Mouse (Mus musculus) forebrain, embryonic 16.5 days (tissue): ENCODE measurements around the gene Pcca. TPM values are rescaled to one million over a fixed set of nuclear protein-coding genes. Genes with fewer than 3 reads are reported as not detected.

Source experiments
- ATAC-seq: fragments of 200-750 bp; cut with Nextera tagmentation; 2 replicates; pipeline ENCODE4 v1.8.0; 2017; ENCODE audit warnings: mild to moderate bottlenecking, moderate library complexity
- H3K27ac ChIP-seq: fragments of 300-500 bp; sonication (generic); 2 replicates; pipeline ENCODE4 v1.5.1; 2014; ENCODE audit warnings: low read length, control low read depth
- H3K27me3 ChIP-seq: fragments of 300-500 bp; sonication (generic); replicated peaks from 2 replicates; pipeline ENCODE4 v1.6.1; 2014; ENCODE audit warnings: low read length; ENCODE audit not compliant: control insufficient read depth, insufficient read depth
- H3K36me3 ChIP-seq: fragments of 300-500 bp; sonication (generic); 2 replicates; pipeline ENCODE4 v1.6.1; 2014; ENCODE audit not compliant: control insufficient read depth, insufficient read depth
- H3K4me1 ChIP-seq: fragments of 300-500 bp; sonication (generic); replicated peaks from 2 replicates; pipeline ENCODE4 v1.6.1; 2014; ENCODE audit warnings: low read length; ENCODE audit not compliant: control insufficient read depth, insufficient read depth
- H3K4me2 ChIP-seq: fragments of 300-500 bp; sonication (generic); 2 replicates; pipeline ENCODE4 v1.6.1; 2014; ENCODE audit warnings: mild to moderate bottlenecking, low read length, control low read depth
- H3K4me3 ChIP-seq: fragments of 300-500 bp; sonication (generic); replicated peaks from 2 replicates; pipeline ENCODE4 v1.5.1; 2014; ENCODE audit warnings: mild to moderate bottlenecking, low read length, control low read depth
- H3K9ac ChIP-seq: fragments of 300-500 bp; sonication (generic); replicated peaks from 2 replicates; pipeline ENCODE4 v1.6.1; 2014; ENCODE audit warnings: low read depth, low read length, control low read depth
- H3K9me3 ChIP-seq: fragments of 300-500 bp; sonication (generic); 2 replicates; pipeline ENCODE4 v1.6.1; 2016; ENCODE audit warnings: low read length; ENCODE audit not compliant: control insufficient read depth
- WGBS: fragments of 180-500 bp; shearing (Covaris S2); extraction: QIAGEN DNeasy Blood & Tissue Kit; methylation state at CpG from one replicate; pipeline ENCODE4 v1.1.7; 2014; 5-methylcytosine and 5-hydroxymethylcytosine counted together
- polyA plus RNA-seq: library from polyadenylated mRNA; unstranded; fragments of >200 nt; fragmentation: Nextera tagmentation; extraction: Ambion mirVana; gene quantifications from 2 replicates; pipeline ENCODE4 v1.2.1, GENCODE M21; 2015

The Pcca gene
- polyA plus RNA-seq, 1 experiment from 2014 or later = 22.8 TPM

DNA sequence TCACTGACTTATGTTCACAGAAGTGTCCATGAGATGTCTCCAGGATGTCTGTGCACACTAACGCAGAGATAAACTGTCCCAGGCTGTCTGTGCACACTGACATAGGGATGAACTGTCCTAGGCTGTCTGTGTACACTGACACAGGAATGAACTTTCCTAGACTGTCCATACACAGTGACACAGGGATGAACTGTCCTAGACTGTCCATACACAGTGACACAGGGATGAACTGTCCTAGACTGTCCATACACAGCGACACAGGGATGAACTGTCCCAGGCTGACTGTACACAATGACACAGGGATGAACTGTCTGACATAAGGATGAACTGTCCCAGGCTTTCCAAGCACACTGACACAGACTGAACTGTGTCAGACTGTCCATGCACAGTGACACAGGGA lies 291.3 kb downstream of the Pcca start:
- no peak overlapping the region for H3K27ac ChIP-seq
- no peak overlapping the region for H3K9ac ChIP-seq
- no peak overlapping the region for H3K4me2 ChIP-seq
- H3K4me1 ChIP-seq = no peaks in the 10 kb centered on the region
- no peaks in the 10 kb centered on the region for H3K36me3 ChIP-seq
- WGBS = 88% methylated on average over 2 of the region's 2 CpGs
- H3K4me3 ChIP-seq = no peak overlapping the region
- ATAC-seq = no peak
- no peaks in the 10 kb centered on the region for H3K9me3 ChIP-seq
- H3K27me3 ChIP-seq = no peaks in the 10 kb centered on the region

GRCm38 (mm10) chr14:122830433-122830832 lies 296.3 kb downstream of the Pcca start:
- Histone ChIP-seq H3K36me3 (no peaks in the 10 kb centered on the region), H3K4me2 (no peak overlapping the region), H3K27me3 (no peaks in the 10 kb centered on the region), H3K4me3 (no peak overlapping the region), H3K4me1 (no peaks in the 10 kb centered on the region), H3K9me3 (no peaks in the 10 kb centered on the region), H3K9ac (no peak overlapping the region), H3K27ac (no peak overlapping the region)
- 95% methylated on average over 1 of the region's 1 CpGs for WGBS
- ATAC-seq = no peak

DNA sequence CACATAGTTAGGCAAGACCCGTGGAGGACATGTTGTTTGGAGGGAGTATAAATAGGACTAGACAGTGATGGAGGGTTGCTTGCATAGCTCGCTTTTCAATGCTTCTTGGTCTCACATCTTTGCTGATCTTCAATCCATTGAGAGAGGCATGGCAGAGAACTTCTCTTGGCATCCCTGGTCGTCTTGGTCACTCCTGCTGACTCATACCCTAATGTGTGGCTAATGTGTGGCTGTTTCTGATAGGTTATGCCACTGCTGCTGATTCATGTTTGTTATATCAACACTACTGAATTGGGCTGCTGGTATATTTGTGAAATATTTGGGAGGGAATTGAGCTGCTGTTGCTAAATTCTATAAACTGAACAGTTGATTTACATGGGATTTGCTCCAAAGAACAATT lies 299.5 kb downstream of the Pcca start:
- no peak overlapping the region for H3K9ac ChIP-seq
- no peak overlapping the region for H3K4me2 ChIP-seq
- 90% methylated on average over 3 of the region's 3 CpGs for WGBS
- no peak overlapping the region for H3K27ac ChIP-seq
- H3K27me3 ChIP-seq = no peaks in the 10 kb centered on the region
- ATAC-seq = no peak
- H3K4me3 ChIP-seq = no peak overlapping the region
- no peaks in the 10 kb centered on the region for H3K36me3 ChIP-seq
- H3K4me1 ChIP-seq = no peaks in the 10 kb centered on the region
- H3K9me3 ChIP-seq = no peaks in the 10 kb centered on the region

DNA sequence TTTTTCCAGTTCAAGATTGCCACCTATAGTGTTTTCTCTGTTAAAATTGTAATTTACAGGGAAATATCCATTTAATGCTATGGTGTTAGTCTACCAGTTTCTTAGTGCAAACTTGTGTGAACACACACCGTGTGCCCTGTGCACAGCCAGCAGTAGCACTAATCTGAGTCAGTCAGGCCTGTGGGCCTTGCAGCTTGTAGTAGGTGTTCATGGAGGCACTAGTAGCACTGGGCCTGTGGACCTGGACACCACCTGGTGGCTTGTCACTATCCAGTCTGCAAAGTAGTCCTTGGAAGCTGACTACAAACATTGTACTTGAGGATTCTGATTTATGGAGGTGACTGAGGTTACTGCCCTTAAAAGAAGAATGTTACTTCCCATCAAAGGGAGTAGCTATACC lies 300.6 kb downstream of the Pcca start:
- H3K9me3 ChIP-seq = no peaks in the 10 kb centered on the region
- 91% methylated on average over 1 of the region's 1 CpGs for WGBS
- H3K4me1 ChIP-seq = no peaks in the 10 kb centered on the region
- no peak overlapping the region for H3K9ac ChIP-seq
- no peaks in the 10 kb centered on the region for H3K27me3 ChIP-seq
- no peak overlapping the region for H3K27ac ChIP-seq
- ATAC-seq = no peak
- H3K36me3 ChIP-seq = no peaks in the 10 kb centered on the region
- no peak overlapping the region for H3K4me2 ChIP-seq
- H3K4me3 ChIP-seq = no peak overlapping the region

DNA sequence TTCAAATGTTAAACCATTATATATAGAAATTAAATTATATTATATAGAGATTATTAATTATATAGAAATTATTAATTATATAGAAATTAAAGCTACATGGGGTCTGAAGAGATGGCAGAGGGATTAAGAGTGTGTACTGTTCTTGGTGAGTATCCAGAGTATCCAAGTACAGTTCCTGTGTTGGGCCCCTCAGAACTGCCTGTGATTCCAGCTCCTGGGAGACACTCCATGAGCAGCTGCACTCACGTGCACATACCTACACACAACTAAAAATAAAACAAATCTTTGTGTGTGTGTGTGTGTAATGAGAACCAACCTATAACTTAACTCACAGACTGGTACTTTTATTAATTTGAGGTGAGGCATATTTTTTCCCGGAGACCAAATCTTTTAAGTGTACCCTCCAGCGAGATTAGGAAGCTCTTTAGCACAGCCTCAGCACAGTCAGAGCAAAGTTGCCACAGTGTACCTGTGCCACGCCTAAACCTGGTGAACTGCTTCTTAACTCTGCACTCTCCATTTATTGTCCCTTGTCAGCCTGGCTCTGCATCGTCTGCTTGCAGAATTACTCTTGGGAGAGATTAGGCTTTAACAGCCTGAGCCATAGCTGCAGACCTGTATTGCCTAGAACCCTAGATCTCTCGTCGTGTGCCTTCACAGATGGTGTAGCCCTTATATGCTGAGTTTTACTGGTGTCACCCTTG lies 301.5 kb downstream of the Pcca start:
- H3K9me3 ChIP-seq = no peaks in the 10 kb centered on the region
- no peak overlapping the region for H3K9ac ChIP-seq
- no peak for ATAC-seq
- no peaks in the 10 kb centered on the region for H3K4me1 ChIP-seq
- WGBS = 77% methylated on average over 7 of the region's 7 CpGs
- H3K4me2 ChIP-seq = no peak overlapping the region
- H3K36me3 ChIP-seq = no peaks in the 10 kb centered on the region
- no peak overlapping the region for H3K4me3 ChIP-seq
- H3K27me3 ChIP-seq = no peaks in the 10 kb centered on the region
- H3K27ac ChIP-seq = no peak overlapping the region

GRCm38 (mm10) chr14:122836221-122836620 lies 302.1 kb downstream of the Pcca start:
- WGBS = 34% methylated on average over 4 of the region's 4 CpGs
- Histone ChIP-seq H3K4me1 (no peaks in the 10 kb centered on the region), H3K4me2 (no peak overlapping the region), H3K27ac (no peak overlapping the region), H3K27me3 (no peaks in the 10 kb centered on the region), H3K9ac (no peak overlapping the region), H3K4me3 (no peak overlapping the region), H3K36me3 (no peaks in the 10 kb centered on the region), H3K9me3 (no peaks in the 10 kb centered on the region)
- no peak for ATAC-seq

DNA sequence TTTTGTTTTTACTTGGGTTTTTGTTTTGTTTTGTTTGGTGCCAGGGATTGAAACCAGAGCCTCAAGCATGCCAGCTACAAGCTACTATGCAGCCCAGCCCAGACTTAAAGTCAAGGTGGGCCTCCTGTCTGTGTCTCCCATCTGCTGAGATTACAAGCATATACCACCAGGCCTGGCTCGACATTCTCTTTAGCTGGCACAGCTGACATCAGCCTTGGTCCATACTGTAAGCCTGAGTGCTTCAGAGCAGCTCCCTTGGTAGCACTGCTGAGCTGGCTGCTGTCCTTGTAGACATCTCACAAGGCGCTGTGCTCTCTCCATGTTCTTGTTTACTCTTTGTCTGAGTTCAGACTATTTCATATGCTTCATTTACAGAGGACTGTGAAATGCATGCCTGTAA lies 302.9 kb downstream of the Pcca start:
- Histone ChIP-seq H3K27me3 (no peaks in the 10 kb centered on the region), H3K4me1 (no peaks in the 10 kb centered on the region), H3K27ac (no peak overlapping the region), H3K4me2 (no peak overlapping the region), H3K4me3 (no peak overlapping the region), H3K9me3 (no peaks in the 10 kb centered on the region), H3K36me3 (no peaks in the 10 kb centered on the region), H3K9ac (no peak overlapping the region)
- ATAC-seq = no peak
- 73% methylated on average over 2 of the region's 2 CpGs for WGBS

DNA sequence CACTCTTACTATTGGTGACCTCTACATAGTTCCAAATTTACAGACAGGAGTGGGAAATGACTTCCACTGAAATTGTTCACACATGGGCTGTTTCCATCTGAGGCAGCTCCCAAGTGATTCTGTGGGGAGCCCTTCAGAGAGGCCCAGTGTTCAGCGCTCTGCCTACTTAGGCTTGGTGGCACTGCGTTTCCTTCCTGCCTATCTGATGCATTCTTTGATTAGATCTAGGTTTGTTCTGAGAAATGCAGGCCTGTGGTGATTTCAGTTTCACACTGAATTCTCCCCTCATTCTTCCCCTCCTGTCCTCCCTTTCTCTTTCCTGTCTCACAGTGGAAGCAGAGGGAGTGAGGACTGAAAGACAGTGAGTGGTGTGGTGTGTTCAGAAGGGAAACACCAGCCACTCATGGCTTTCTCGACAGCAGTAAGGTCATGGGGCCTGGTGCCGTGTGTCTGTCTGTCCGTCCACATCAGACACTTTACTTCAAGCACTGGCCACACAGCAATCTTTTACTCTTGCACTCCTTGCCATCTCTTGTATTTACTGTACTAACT lies 318.5 kb downstream of the Pcca start:
- ATAC-seq = no peak
- WGBS = 92% methylated on average over 5 of the region's 5 CpGs

GRCm38 (mm10) chr14:122859792-122860191 lies 325.7 kb downstream of the Pcca start:
- Histone ChIP-seq H3K27ac (no peak overlapping the region), H3K9ac (no peak overlapping the region), H3K27me3 (no peaks in the 10 kb centered on the region), H3K4me1 (peaks cover 3% of the 10 kb centered on the region; the same call in 1 of the 2 replicates), H3K4me2 (no peak overlapping the region), H3K36me3 (no peaks in the 10 kb centered on the region), H3K9me3 (0 out of 2 replicates have a peak, but pooled peaks cover 2% of the 10 kb centered on the region), H3K4me3 (no peak overlapping the region)
- WGBS = 95% methylated on average over 1 of the region's 1 CpGs
- ATAC-seq = no peak

More for the DNA sequence above, 318.5 kb downstream of the Pcca start:
- Histone ChIP-seq H3K9ac (no peak overlapping the region), H3K4me3 (no peak overlapping the region), H3K4me1 (no peaks in the 10 kb centered on the region; the same call in 1 of the 2 replicates), H3K4me2 (no peak overlapping the region), H3K27me3 (no peaks in the 10 kb centered on the region), H3K27ac (no peak overlapping the region), H3K36me3 (no peaks in the 10 kb centered on the region), H3K9me3 (no peaks in the 10 kb centered on the region)
